Mouse (Mus musculus) T-helper 1 cell (primary cell): ENCODE measurements around the gene Tnni2.

Experiments
- in situ Hi-C: fragments of 300-600 bp; cut with MboI, MseI; formaldehyde crosslinking; loops from one replicate; pipeline ENCODE4 v1.15.1; 2025; ENCODE audit warnings: high pct_unique_total_duplicates

Gene Tnni2

DNA sequence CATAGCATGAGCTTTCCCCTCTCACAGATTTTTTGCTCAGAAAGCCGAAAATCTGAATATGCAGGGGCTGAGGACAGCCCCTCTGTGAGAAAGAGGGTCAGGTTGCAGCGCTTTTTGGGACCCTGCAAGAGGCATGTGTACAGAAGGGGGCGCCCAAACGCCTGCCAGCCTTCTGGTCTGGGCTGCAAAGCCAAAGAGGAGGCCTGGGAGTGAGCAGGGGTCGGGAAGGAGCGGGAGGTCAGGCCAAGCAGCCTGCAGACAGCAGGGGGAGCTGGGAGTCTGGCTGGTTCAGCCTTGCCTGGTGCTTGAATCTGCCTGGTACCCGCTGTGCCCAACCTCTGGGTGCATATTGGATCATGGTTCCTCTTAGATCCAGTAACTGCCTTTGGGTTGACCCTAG lies 13.4 kb upstream of the Tnni2 start:
- in situ Hi-C loops, result no loop called here

DNA sequence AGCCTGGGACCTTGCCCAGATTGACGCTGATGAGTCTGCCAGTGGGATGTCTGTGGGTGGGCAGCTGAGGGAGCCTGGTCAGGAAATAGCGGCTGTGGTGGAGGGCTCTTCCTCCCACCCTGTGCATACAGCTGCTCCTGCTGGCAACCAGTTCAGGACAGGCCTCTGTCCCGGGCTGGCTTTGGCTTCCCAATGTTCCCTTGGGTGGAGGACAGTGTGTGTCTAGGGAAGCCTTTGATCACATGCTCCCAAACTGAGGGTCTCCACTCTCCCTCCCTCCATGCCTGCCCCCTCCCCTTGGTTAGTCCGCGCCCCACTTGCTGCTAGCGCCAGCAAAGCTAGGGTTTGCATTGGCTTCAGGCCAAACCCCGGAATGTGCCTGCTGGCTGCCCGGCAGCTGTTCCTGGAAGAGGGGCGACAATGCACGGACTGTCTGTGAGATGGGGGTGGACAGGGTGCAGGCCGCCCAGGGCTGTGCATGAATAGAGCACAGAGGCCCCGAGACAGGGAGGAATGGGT lies 11.4 kb upstream of the Tnni2 start:
- in situ Hi-C loops, result loop anchor here (5.0 kb wide), 1 partner anchor 93 kb away; no protein-coding TSS in a partner anchor

DNA sequence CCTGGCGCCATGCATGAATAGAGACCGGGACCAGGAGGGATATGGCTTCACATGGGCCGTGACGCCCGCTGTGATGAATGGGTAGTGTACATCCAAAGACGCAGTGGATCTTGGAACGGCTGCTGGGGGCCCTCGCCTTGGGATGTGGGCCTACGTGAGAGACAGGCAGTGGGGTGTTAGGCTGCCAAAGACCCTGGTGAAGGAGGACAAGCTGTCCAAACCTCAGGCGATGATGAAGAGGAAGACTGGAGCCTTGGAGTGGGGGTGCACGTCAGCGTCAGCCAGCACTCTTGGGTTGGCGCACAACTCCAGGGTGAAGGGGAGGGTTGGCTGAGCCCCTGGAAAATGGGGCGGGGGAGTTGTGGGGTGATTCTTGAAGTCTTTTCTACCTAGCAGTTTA lies 10.5 kb upstream of the Tnni2 start:
- in situ Hi-C loops, result loop anchor here (5.0 kb wide), 1 partner anchor 94 kb away; no protein-coding TSS in a partner anchor

DNA sequence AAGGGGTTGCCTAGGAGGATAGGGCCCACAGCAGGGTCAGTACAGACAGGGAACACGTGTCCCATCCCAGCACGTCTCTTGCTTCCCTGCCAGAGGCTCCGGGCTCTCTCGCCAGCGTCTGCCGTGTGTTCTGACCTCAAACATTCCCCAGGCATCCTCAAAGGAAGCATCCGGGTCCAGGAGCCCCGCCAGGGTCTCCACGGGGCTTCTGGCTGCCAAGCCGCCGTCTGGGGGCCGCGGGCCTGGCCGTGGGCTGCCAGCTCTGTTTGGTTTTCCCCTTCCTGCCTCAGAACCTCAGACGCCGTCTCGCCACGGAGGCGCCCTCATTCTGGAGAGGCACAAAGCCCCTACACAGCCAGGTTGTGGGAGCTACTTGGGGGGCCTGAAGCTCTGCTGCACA lies 8.0 kb upstream of the Tnni2 start:
- in situ Hi-C loops, result loop anchor here (5.0 kb wide), 1 partner anchor 96 kb away; no protein-coding TSS in a partner anchor

DNA sequence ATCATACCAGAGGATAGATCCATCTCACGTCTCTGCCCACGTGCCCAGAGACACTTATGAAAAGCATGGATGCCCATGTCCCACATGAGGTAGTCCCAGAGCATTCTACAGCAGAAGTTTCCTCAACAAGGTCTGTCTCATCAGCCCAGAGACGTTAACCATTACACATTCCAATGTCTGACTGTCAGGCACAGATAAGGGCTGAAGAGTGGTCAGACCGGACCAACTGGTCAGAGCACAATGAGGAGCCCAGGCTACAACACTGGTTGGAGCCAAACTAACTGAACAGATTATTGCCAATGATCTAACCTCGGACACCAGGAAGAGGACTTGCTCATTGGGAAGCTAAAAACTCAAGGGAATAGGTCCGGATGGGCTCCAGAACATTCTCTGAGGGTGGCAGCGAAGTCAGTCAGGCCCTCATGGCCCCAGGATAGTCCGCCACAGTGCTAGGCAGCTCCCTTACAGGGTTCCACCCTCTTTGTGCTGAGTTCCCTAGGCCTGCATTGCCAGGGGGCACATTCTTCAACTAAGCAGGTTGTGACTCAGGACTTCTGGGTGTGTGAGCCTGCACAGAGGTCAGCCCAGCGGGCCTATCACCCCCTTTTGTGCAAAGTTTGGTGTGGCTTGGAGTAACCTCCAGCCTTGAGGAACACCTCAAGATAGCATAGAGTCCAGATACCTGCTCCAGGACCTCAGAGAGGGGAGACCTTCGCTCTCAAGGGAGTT lies 7.3 kb upstream of the Tnni2 start, which contains the start of gene Syt8:
Gene Syt8 (plus strand): TSS at position 714 of the 729 bp plus-strand sequence.
- in situ Hi-C loops, result loop anchor here (5.0 kb wide), 1 partner anchor 97 kb away; no protein-coding TSS in a partner anchor

DNA sequence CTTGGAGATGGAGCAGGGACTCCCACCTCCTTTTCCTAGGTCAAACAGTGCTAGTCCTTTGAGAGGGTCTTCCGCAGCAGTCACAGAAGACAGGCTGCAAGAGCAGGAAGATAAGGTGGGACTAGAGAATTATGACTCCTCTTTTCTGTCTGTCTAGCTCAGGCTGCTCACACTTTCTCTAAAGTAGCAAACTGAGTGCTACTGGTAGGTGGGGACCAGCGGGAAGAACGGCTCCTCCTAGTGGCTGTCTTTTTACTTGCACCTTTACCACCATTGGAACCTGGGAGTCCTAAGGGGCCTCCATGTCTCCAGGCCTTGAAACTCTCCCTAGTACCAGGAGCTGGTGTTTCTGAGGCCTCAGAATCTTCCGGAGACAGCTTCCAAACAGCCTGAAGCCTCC lies 6.1 kb upstream of the Tnni2 start:
- in situ Hi-C loops, result no loop called here

DNA sequence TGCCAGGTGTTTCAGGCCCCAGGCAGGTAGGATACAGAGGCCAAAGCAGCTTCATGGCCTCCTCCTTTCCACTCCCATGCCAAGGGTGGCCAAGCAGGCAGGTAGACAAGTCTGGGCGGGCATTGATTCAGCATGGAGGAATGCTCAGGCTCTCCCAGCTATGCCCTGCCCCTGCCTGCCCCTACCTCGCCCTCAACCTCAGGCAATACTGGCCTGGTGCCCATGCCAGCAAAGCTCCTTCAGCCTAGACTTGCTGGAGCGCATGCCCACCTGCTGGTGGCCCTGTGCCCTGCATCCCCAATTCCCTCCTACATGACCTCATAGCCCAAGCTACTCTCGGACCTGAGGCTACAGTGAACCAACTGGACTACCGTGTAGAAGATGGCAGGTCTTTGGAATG lies 4.3 kb upstream of the Tnni2 start:
- in situ Hi-C loops, result no loop called here

DNA sequence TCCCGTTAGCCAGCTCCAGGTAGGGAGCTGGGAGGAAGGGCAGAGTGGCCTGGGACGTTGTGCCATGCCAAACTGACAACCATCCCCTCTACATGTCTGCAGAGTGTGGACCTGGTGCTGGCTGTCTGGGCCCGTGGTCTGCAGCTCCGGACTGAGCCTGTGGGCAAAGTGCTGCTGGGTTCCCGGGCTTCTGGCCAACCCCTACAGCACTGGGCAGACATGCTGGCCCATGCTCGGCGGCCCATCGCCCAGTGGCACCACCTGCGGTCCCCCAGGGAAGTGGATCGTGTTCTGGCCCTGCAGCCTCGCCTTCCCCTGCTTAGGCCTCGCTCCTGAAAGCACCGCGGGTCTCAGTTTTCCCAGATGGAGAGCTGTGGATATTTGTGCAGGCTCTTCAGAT lies 1.6 kb upstream of the Tnni2 start:
- in situ Hi-C loops, result loop anchor here (5.0 kb wide), 1 partner anchor 57 kb away; the partner anchor contains the start of gene Tnnt3

DNA sequence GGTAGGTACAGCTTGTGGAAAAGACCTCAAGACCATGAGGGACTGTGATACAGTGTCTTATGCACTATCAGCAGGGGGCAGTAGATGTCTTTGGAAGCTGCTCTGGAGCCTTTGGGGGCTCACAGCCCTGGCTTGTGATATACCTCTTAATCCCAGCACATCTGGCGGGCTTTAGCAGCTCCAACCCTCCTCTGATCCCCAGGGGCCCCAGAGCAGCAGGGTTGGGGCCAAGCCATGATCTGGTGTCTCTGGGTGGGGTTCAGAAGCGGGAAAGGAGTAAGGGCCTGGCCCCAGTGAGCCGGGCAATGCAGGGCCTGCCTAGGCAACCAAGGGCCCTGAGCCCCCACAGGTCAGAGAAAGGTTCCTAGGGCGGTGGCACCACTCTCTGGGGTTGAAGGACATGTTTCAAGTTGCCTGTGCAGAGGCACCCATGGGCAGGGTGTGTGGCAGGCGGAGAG lies 922 bp upstream of the Tnni2 start:
- in situ Hi-C loops, result loop anchor here (5.0 kb wide), 1 partner anchor 57 kb away; the partner anchor contains the start of gene Tnnt3

DNA sequence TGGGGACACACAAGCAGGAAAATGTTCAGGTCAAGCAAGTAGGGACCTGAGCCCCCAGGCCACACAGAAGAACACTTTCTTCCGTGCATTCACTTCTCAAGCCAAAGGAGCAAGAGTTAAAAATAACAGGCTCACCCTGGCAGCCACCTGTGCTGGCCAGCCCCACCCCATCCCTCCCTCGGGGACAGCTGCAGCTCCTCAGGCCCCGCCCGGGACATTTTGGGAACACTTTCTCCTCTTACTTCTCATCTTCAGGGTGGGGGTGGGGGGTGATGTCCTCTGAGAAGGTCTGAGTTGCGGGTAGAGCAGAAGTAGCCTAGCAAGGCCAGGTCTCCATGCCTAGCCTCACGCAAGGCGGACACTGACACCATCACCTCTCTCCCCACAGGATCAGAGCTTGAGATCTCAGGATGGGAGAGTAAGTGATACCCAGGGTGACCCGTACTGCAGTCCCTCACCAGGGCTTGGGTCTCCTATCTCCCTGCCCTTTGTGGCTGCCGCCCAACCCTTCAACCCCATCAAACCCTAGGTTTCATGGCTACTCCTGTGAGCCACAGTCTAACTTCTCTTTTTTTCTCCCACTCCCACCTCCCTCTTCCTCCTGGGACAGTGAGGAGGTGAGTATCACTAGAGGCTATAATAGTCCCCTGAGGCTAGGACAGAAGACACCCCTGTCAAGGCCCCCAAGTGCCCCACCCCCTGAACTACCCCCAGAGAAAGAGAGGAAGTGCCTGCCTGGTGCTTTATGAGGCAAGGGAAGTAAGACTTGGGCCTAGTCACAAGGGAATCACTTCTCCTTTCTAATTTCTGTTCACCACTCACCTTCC lies 686 bp downstream of the Tnni2 start:
- in situ Hi-C loops, result loop anchor here (5.0 kb wide), 1 partner anchor 55 kb away; the partner anchor contains the start of gene Tnnt3

DNA sequence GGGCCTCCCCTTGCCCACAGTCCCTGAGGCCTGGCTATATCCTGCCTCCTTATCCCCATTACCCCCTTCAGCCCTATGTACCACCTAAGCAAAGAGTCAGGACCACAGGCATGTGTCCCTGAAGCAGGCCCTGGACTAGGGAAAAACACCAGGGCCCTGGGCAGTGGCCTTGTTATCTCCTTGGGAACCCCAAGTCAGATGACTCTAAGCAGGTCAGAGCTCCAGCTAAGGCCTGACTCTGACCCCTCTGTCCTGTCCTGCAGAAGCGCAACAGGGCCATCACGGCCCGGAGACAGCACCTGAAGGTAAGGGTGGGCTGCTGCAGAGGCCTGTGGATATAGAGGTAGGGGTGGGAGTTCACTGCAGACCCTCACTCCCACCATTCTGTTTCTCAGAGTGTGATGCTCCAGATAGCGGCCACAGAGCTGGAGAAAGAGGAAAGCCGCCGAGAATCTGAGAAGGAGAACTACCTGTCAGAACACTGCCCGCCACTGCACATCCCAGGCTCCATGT lies 1.4 kb downstream of the Tnni2 start:
- in situ Hi-C loops, result loop anchor here (5.0 kb wide), 1 partner anchor 54 kb away; the partner anchor contains the start of gene Tnnt3

DNA sequence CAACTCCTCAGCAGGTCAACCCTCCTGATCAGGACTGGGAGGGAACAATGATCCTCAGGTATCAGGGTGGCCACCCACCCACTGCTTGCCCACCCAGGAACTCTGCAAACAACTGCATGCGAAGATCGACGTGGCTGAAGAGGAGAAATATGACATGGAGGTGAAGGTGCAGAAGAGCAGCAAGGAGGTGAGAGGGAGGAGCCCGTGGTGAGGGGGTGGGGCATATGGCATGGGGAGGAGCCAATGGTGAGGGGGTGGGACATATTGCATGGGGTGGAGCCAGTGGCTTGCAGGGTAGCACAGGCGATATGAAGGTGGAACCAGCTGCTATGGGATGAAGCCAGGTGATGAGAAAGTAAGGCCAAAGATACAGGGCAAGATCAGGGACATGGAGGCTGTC lies 1.9 kb downstream of the Tnni2 start:
- in situ Hi-C loops, result loop anchor here (5.0 kb wide), 1 partner anchor 54 kb away; the partner anchor contains the start of gene Tnnt3

DNA sequence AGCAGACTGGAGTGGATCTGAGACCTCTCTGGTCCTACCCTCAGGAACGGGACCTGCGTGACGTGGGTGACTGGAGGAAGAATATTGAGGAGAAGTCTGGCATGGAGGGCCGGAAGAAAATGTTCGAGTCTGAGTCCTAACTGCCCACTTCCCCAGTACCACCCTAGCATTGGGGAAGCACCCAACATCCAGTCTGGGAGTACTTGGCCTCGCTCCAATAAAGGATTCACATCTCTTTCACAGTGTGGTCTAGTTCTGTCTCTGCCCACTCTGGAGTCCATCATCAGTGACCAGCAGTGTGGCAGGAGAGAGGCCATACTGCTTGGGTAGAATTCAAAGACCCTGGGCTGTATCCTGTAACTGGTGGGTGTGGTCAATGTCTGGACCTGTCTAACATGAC lies 2.6 kb downstream of the Tnni2 start:
- in situ Hi-C loops, result loop anchor here (5.0 kb wide), 1 partner anchor 53 kb away; the partner anchor contains the start of gene Tnnt3

DNA sequence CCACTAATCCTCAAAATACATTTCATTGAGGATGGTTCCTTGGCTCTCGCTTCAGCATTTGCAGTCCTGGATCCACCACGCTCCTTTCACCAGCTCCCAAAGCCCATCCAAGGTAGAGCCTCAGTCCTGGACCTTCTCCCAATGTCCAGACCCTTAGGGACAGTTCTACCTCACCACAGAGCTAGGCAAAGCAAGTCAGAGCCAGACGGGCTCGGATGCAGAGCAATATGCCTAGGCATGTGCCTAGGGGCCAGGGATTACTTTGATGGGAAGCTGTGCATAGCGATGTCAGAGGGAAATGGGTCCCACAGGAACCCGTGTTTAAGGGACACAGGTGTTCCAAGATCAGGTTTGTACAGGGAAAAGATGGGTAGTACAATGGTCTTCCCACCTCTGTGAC lies 3.7 kb downstream of the Tnni2 start:
- in situ Hi-C loops, result loop anchor here (5.0 kb wide), 1 partner anchor 48 kb away; no protein-coding TSS in a partner anchor

DNA sequence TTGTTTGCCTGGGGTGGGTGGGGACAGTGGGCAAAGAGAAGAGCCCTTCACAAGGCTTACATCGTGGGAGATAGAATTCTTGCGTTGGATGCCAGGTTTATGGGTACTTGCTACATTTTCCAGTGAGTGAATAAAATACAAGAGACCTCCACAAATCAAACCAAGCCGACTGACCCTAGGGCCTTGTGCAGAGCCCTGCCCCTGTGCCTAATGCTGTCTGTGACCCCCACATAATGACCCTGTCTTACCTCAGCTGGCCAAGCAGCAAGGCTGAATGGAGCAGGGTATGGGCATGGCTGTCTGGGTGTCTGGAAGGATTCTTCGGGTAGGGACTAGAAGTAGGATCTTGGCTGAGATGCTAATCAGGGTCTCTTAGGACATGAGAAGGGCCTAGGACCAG lies 4.7 kb downstream of the Tnni2 start:
- in situ Hi-C loops, result loop anchor here (5.0 kb wide), 1 partner anchor 49 kb away; no protein-coding TSS in a partner anchor

DNA sequence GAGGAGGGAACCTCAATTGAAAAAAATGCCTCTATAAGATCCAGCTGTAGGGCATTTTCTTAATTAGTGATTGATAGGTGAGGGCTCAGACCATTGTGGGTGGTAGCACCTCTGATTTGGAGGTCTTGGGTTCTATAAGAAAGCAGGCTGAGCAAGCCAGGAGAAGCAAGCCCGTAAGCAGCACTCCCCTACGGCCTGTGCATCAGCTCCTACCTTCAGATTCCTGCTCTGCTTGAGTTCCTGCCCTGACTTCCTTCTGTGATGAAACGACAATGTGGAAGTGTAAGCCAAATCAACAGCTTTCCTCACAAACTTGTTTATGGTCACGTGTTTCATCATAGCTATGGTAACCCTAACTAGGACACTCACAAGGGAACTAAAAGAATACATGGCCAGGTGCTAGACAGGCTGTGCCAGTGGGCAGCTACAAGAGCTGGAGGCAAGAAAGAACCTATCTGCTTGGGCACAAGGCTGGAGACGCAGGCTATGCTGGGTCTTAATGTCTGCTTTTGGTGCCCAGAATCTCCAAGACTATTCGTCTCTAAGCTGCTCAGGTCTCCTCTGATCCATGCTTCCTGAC lies 7.5 kb downstream of the Tnni2 start:
- in situ Hi-C loops, result loop anchor here (5.0 kb wide), 1 partner anchor 52 kb away; no protein-coding TSS in a partner anchor

DNA sequence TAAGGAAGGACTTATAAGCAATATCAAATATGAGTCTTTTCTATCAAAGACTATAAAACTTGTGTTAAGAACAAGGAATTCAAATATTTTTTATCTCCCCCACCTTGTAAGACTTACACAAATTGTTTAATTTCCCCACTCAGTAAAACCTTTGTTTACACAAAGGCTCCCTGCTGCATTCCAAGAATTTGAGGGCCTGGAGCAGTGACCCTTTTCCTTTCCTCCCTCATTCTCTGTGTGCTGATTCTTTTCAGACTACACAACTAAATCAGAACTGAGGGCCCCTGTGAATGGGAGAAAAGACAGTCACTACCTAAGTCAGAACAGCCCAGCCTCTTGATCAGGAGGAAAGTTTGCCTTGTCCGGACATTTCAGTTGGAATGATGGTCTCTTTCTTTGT lies 13.1 kb downstream of the Tnni2 start:
- in situ Hi-C loops, result no loop called here

DNA sequence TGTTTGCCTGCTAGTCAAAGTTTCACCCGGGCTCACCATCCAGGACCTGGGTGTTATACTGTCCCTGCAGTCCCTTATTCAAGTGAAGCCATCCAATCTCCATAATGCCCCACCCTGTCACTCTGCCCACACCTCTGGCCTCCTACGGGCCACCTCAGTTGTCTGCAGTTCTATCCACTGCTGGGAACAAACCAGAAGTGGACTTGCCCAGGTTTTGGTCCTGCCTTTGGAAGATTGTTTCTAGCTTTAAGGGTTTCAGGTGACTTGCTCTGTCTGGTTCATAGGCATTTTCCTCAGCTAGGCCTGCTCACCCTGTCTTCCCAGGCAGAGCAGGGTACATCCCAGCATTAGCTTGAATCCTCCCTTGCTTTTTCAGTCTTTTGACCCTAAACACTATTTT lies 13.6 kb downstream of the Tnni2 start:
- in situ Hi-C loops, result no loop called here

DNA sequence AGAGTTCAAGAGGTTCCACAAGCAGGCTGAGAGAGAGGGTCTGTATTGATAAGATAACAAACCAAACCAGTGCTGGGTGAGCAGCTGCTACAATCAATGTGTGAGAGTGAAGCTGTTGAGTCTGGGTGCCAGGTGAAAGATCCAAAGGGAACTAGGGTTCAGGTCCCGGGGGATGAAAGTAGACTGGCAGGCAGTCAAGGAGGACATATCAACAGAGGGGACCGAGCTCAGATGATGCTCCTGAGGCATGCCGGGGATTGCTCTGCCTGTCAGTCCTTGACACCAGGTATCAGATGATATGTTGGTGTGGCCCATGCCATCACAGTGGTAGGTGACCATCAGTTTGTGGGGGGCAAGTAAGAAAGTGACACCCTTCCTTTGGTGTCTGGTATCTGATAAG lies 15.2 kb downstream of the Tnni2 start:
- in situ Hi-C loops, result no loop called here

DNA sequence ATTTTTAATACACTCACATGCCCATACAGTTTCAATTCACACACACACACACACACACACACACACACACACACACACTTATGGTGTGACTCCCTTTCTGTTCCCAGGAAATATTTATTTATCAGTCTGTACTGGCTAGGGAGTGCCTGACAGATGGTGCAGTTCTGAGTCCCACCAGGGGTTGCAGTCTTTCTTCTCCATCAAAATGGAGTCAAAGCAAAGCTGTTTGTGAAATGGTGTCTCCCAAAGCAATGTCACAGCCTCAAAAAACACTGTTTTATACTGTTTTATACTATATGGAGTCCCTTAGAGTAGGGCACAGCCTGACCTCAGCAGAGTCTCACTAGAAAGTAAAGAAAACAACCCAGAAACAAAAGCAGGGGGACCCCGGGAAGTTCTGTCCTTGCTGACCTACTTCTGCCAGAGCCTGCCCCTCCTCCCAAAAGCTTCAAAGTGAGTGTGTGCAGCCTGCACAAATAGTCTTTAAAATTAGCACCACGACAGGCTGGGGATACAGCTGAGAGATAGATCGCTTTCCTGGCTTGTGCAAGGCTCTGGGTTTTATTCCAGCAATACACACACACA lies 15.7 kb downstream of the Tnni2 start:
- in situ Hi-C loops, result no loop called here

DNA sequence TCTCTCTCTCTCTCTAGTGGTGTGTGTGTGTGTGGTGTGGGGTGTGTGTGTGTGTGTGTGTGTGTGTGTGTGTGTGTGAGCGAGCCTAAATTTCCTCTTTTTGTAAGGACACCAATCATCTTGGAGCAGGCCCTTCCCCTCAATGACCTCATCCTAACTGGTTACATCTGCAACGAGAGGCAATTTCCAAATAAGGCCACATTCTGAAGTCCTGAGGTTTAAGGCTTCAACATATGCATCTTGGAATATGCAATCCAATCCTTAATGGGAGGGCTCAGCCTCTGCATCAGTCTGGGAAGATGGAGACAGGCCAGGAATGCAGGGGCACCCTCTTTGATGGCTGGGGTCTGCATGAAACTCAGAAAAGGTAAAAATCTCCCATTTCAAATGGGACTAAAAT lies 16.4 kb downstream of the Tnni2 start:
- in situ Hi-C loops, result no loop called here
